Mouse (Mus musculus): ENCODE data around the gene Tff2.
A peak's percentile ranks its signal among the peaks of the same experiment; 100 is the strongest.

Tff2 gene

DNA sequence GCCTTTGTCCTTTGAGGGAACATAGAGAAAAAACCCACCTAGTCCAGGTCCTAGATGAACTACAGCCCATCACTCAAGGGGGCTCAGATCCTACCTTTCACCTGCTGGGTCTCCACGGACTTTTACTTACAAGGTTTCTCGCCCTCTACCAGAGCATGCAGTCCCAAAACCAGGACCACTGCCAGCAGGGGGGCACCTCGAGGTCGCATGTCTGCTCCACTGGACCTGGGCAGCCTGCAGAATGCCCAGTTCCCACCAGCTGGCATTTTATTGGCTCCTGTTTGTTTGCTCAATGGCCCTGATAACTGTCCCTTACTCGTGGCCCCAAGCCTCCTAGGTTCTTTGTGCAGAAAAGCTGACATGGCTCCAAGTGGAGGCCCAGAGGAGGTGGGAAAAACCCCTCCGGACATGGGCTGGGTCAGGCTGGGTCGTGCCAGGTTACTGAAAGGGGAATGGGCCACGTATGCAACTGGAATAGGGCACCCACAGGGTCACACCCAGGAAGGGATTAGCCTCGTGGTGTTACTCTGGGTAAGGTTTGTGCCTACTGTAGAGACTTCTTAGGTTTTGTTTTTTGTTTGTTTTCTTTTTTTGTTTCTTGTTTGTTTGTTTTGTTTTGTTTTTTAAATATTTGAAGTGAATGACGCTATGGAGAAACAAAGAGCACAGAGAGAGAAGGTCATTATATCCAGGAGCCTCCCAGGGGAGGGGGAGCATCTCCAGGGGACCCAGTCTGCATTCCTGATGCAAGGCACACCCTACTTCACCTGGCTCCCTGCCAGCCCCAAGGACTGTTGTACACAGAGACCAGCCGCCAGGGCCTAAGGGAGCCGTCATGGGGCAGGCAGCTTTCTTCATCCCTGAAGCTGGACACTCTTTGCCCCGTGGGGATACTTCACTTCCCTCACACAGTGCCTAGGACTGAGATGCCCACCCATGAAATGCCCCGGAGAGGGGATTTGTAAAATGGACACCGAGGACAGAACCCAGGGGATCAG lies at the start of gene Tff2:
Gene Tff2 (minus strand): TSS at position 243 of the 998 bp plus-strand sequence.
- DNase-seq: no peak

GRCm38 (mm10) chr17:31193360-31193759 lies 49.3 kb upstream of the Tff2 start:
- DNase-seq: no peak

DNA sequence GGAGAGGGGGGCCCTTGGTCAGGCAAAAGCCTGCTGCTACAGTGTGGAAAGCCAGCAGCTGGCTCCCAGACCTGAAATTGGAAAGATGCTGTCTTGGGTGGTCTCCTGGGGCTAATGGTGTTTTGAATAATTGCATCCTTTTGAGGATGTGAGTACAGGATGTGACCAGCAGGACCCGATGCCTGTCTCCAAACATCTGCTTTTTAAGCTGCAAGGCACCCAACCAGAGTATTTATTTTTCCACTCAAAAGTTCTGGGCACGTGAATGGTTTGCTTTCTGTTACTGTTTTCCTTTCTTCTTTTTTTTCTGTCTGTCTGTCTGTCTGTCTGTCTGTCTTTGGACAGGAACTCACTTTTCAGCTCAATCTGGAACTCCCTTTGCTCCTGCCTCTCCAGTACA lies 48.6 kb upstream of the Tff2 start:
- no peak for DNase-seq

GRCm38 (mm10) chr17:31191825-31192224 lies 47.7 kb upstream of the Tff2 start:
- DNase-seq: no peak

DNA sequence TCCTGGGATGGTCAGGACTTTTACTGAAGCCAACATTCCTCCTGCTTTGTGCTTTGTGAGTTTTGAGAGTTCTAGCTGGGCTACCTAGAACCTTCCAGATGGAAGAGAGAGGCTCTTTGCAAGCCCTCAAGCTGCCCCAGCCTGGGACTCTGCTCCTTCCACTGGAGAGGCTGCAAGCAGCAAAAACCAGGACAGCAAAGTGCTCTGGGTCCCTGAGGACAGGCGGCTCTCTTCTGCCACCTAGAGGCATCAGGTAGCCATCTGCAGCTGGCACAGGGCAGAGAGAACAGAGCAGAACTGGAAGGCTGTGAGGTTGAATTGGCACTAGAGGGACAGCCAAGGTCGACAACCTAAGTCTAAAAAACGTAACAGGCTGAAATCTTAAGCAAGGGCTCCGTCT lies 43.3 kb upstream of the Tff2 start:
- peak; percentile 57 for DNase-seq

DNA sequence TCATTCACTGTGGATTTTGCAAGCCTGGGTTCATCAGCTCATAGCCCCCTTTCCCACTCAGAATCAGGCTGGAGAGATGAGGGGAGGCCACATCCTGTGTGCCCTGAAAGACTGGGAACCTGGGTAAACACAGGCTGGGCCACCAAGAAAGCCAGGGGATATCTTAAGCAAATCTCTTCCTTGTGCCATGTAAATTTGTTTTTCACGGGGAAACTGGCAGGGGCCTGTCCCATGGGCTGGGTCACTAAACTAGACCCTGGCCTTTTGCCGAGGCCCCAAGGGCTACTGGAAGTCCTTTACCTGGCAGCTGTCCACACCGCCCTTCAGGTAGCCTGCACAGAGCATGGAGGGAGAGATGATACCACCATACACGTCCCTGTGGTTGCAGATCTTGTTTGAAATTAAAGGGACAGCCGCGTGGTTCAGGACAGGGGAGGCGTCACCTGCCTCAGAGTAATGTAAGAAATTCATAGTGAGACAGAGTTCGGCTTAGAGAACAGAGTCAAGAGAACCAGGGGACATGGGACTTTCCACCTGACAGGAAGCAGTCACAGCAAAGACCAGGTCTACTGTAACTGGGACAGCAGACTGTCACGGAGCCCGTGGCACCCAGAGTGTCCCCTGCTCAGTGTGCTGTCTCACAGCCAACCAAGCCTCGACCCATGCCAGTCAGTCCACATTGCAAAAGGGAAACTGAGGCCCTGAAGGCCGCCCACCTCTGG lies 40.3 kb upstream of the Tff2 start:
- no peak for DNase-seq

GRCm38 (mm10) chr17:31183180-31183974 lies 39.3 kb upstream of the Tff2 start:
- peak; percentile 44 for DNase-seq

DNA sequence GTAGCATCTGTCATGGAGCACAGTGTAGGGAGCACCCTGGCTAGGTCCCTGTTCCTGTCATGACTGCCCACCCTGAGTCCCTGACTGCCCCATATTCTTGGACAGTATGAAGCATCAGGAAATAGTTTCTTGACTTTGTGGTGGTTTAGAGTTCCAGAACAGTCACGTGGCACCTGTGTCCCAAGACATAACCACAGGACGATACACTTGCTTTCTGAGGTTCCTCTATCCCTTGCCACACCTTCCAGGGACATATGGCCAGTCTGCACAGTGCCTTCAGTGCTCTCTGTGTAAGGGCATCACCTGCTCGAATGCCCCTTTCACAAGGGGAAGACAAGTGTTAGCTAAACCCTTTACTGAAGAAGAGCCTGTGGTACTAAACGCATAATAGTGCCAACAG lies 37.4 kb upstream of the Tff2 start:
- DNase-seq: no peak

GRCm38 (mm10) chr17:31176321-31176720 lies 32.2 kb upstream of the Tff2 start:
- no peak for DNase-seq

- DNase-seq: no peak
Measured at GRCm38 (mm10) chr17:31169796-31170195, 25.7 kb upstream of the Tff2 start.

DNA sequence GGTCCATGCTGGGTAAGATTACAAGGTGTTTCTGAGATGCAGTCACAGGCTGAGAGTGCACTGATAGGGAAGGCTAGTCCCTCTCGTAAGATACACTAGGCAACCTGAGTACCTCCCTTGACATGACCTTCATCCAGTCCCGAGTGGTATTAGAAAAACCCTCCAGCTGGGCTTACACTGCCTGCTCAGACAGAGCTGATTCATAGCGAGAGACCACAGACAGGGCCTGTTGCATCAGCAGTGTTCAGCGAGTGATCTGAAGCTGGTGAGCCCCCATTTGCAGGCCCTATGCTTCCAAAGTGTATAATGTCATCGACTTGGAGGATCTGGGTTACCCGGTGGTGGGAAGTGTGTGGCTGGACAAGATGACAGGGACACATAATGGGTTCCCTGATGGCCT lies 21.0 kb upstream of the Tff2 start, which contains the start of gene Tff1:
Gene Tff1 (minus strand): TSS at position 151 of the 400 bp plus-strand sequence.
- DNase-seq: no peak

GRCm38 (mm10) chr17:31163821-31164220 lies 19.7 kb upstream of the Tff2 start:
- no peak for DNase-seq

DNA sequence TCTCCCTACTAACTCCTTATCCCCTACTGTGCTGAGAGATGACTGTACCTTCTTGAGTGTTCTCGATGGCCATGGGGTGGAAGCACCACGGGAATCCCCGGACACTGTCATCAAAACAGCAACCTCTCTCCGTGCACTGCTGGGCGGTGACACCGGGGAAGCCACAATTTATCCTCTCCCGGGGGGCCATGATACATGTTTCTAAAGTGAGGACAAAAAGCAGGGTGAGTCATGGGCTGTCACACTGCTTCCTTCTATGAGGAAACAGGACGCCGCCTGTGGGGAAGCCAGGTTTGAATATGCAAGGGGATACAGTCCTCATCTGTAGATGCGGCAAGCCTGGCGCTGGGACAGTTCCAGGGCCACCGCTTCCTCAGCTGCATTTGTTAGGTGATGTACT lies 18.5 kb upstream of the Tff2 start:
- DNase-seq: no peak

GRCm38 (mm10) chr17:31160291-31160690 lies 16.2 kb upstream of the Tff2 start:
- no peak for DNase-seq

DNA sequence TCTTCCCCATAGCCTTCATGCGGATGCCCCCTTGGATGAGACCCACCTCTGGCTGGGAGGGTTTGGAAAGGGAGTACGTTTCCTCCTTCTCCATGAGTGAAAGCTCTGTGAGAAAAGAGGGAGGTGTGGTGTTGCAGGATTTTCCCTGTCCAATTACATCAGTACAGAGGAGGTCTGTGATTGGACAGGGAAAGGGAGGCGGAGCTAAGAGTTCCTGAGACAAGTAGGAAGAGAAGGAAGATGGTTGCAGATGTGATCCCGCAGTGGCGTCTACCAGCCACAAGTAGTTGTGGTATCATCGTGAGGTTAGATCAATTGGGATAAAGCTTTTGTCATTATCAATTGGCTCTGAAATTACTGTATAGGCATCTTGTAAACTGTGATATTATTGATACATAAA lies 13.8 kb upstream of the Tff2 start:
- DNase-seq: no peak

DNA sequence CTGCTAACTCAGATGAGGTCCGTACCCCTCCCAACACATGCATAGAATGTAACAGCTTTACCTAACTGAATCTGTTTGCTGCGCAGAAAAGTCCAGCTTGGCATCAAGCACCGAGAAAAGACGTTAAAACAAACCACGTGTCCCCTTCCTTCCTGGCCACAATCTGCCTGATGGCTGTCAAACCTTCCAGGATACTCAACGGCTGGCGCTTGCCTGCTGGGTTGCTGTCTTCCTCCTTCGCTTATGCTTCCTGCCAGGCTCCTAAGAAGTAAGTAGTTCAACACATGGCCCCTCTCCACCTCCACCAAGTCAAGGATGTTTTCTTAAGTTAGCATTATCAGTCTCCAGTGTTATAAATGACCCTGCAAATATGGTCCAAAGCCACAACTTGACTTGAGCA lies 9.7 kb upstream of the Tff2 start:
- DNase-seq: no peak

- DNase-seq: no peak
Measured at GRCm38 (mm10) chr17:31152966-31153499, 9.0 kb upstream of the Tff2 start.

GRCm38 (mm10) chr17:31152512-31152911 lies 8.4 kb upstream of the Tff2 start:
- no peak for DNase-seq

GRCm38 (mm10) chr17:31145998-31146397 lies 1.9 kb upstream of the Tff2 start:
- no peak for DNase-seq

DNA sequence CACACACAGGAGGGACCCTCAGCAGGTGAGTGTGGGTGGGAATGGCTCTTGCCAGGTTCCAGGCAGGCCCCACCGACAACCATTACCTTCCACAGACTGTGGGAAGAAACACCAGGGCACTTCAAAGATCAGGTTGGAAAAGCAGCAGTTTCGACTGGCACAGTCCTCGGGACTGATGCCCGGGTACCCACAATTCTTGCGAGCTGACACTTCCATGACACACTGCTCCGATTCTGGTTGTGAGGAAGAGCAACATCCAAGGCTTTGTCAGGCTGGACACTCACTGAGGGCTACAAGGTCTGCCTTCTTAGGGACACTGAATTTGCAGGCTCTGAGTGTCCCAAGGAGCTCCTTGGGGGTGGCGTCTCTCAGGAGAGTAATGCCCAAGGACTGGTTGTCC lies 2.0 kb downstream of the Tff2 start:
- no peak for DNase-seq

DNA sequence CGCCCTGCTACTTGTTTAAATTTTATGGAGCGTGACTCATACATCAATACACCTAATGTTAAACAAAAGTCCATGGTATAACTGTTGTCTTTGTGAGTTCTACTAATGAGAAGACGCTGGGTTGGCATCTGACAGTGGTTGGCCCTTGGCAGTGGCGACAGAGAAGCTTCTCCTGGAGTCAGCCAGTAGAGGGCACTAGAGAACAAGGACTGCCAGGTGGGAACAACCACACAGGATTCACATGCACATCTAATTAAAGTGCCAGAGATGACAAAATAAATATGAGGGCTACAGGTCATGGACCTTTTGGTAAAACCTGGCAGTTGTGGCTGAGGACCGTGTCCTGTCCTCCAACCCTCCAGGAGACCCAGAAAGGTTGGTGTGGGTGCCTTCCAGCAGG lies 5.7 kb downstream of the Tff2 start:
- DNase-seq: peak; percentile 36

- DNase-seq: no peak
Measured at GRCm38 (mm10) chr17:31136821-31137220, 7.3 kb downstream of the Tff2 start.

GRCm38 (mm10) chr17:31136291-31136690 lies 7.8 kb downstream of the Tff2 start:
- DNase-seq: no peak
